Mouse (Mus musculus) layer of hippocampus, adult 9-10 months (tissue): Measurements from ENCODE around the gene Chpt1.
"Not testable (repeated sequence)": the region's sequence is repeated elsewhere in the genome, so short reads cannot be mapped to it uniquely, and the experiment has no call there.

Experiments
- DNase-seq: peaks from one replicate; pipeline ENCODE4 v3.0.0; 2022; ENCODE audit warnings: low spot score

Gene Chpt1

GRCm38 (mm10) chr10:88494959-88495587 is 8.8 kb downstream of the Chpt1 start:
- DNase-seq = no peak

- no peak for DNase-seq
Measured at GRCm38 (mm10) chr10:88492658-88493057, 11.2 kb downstream of the Chpt1 start.

GRCm38 (mm10) chr10:88491632-88492031 is 12.2 kb downstream of the Chpt1 start:
- no peak for DNase-seq

GRCm38 (mm10) chr10:88488629-88489028 is 15.2 kb downstream of the Chpt1 start:
- DNase-seq = no peak

- DNase-seq = not testable (repeated sequence)
Measured at GRCm38 (mm10) chr10:88482866-88483265, 21.0 kb downstream of the Chpt1 start.

GRCm38 (mm10) chr10:88460122-88460820 is 43.6 kb downstream of the Chpt1 start:
- no peak for DNase-seq

GRCm38 (mm10) chr10:88459502-88459992 is 44.3 kb downstream of the Chpt1 start, which contains the start of gene Sycp3:
TSS of gene Sycp3 (plus strand) at chr10:88459569.
- DNase-seq = no peak

- DNase-seq = no peak
Measured at GRCm38 (mm10) chr10:88457816-88458215, 46.1 kb downstream of the Chpt1 start.

- DNase-seq = no peak
Measured at GRCm38 (mm10) chr10:88451990-88452389, 51.9 kb downstream of the Chpt1 start.

- peak; percentile 26 for DNase-seq
Measured at GRCm38 (mm10) chr10:88451221-88451620, 52.7 kb downstream of the Chpt1 start.

GRCm38 (mm10) chr10:88441224-88441623 is 62.6 kb downstream of the Chpt1 start:
- no peak for DNase-seq

GRCm38 (mm10) chr10:88427998-88428397 is 75.9 kb downstream of the Chpt1 start:
- no peak for DNase-seq

- no peak for DNase-seq
Measured at GRCm38 (mm10) chr10:88426896-88427295, 77.0 kb downstream of the Chpt1 start.

- DNase-seq = peak; percentile 41
Measured at GRCm38 (mm10) chr10:88426158-88426816, 77.6 kb downstream of the Chpt1 start.

GRCm38 (mm10) chr10:88420655-88421435 is 83.0 kb downstream of the Chpt1 start:
- DNase-seq = no peak

- no peak for DNase-seq
Measured at GRCm38 (mm10) chr10:88420141-88420541, 83.7 kb downstream of the Chpt1 start.

- no peak for DNase-seq
Measured at GRCm38 (mm10) chr10:88417686-88418085, 86.2 kb downstream of the Chpt1 start.

- no peak for DNase-seq
Measured at GRCm38 (mm10) chr10:88412290-88412995, 91.4 kb downstream of the Chpt1 start.

GRCm38 (mm10) chr10:88409751-88410150 is 94.1 kb downstream of the Chpt1 start:
- no peak for DNase-seq

- DNase-seq = no peak
Measured at GRCm38 (mm10) chr10:88407875-88408631, 95.8 kb downstream of the Chpt1 start.

- DNase-seq = no peak
Measured at GRCm38 (mm10) chr10:88405812-88406211, 98.1 kb downstream of the Chpt1 start.
